Mouse (Mus musculus): ENCODE data around the gene Prr9. TPM values are rescaled to one million over a fixed set of nuclear protein-coding genes. Genes with fewer than 3 reads are reported as not detected.

The Prr9 gene
- not detected for total RNA-seq (2021)
- long read RNA-seq, experiment 1: 0 reads
- long read RNA-seq, experiment 2: 0 reads

- no peak for DNase-seq (ENCODE audit: low spot score in 2 of 2)
Measured at GRCm38 (mm10) chr3:92123847-92124246, at the start of gene Prr9. Prr9 (minus strand) TSS chr3:92123947.

GRCm38 (mm10) chr3:92169847-92170246 is 46.1 kb upstream of the Prr9 start:
- DNase-seq (ENCODE audit: low spot score in 2 of 2): no peak

- peak; percentile 44 to 63 for DNase-seq (ENCODE audit: low spot score in 2 of 2)
Measured at GRCm38 (mm10) chr3:92153322-92153721, 29.6 kb upstream of the Prr9 start.

- peak; percentile 58 to 70 for DNase-seq (ENCODE audit: low spot score in 2 of 2)
Measured at GRCm38 (mm10) chr3:92150631-92151277, 27.0 kb upstream of the Prr9 start.

- no peak for DNase-seq (ENCODE audit: low spot score in 2 of 2)
Measured at GRCm38 (mm10) chr3:92147913-92148312, 24.2 kb upstream of the Prr9 start.

GRCm38 (mm10) chr3:92147420-92147819 is 23.7 kb upstream of the Prr9 start:
- no peak for DNase-seq (ENCODE audit: low spot score in 2 of 2)

GRCm38 (mm10) chr3:92142644-92143043 is 18.9 kb upstream of the Prr9 start, which contains the start of gene Lelp1:
Lelp1 (minus strand) TSS chr3:92142744.
- no peak for DNase-seq (ENCODE audit: low spot score in 2 of 2)

GRCm38 (mm10) chr3:92120902-92121301 is 2.8 kb downstream of the Prr9 start:
- no peak for DNase-seq (ENCODE audit: low spot score in 2 of 2)

GRCm38 (mm10) chr3:92117930-92118329 is 5.8 kb downstream of the Prr9 start:
- peak in 1 of 2 experiments; percentile 4 for DNase-seq (ENCODE audit: low spot score in 2 of 2)

- DNase-seq (ENCODE audit: low spot score in 2 of 2): no peak
Measured at GRCm38 (mm10) chr3:92111526-92111925, 12.2 kb downstream of the Prr9 start.

- DNase-seq (ENCODE audit: low spot score in 2 of 2): no peak
Measured at GRCm38 (mm10) chr3:92110790-92111189, 13.0 kb downstream of the Prr9 start.

- DNase-seq (ENCODE audit: low spot score in 2 of 2): peak; percentile 46 to 47
Measured at GRCm38 (mm10) chr3:92106582-92106981, 17.2 kb downstream of the Prr9 start.

- DNase-seq (ENCODE audit: low spot score in 2 of 2): no peak
Measured at GRCm38 (mm10) chr3:92083042-92083441, 40.7 kb downstream of the Prr9 start, which contains the start of gene Lor. Lor (minus strand) TSS chr3:92083142.

- peak in 1 of 2 experiments; percentile 34 for DNase-seq (ENCODE audit: low spot score in 2 of 2)
Measured at GRCm38 (mm10) chr3:92081285-92081931, 42.3 kb downstream of the Prr9 start.

GRCm38 (mm10) chr3:92080462-92081284 is 43.1 kb downstream of the Prr9 start:
- DNase-seq (ENCODE audit: low spot score in 2 of 2): peak; percentile 62 to 72

Other genes with a start within 250 kb of the Prr9 start
- gene Pglyrp3, start 109.4 kb downstream of the Prr9 start, total RNA-seq (2021): not detected
- 1 to 10 TPM; 2.7 to 3.1 TPM for gene Lor, start 40.8 kb downstream of the Prr9 start, total RNA-seq (2021)
- gene Lelp1, start 18.8 kb upstream of the Prr9 start, total RNA-seq (2021): not detected
- not detected for gene Sprr2a1, start 91.9 kb upstream of the Prr9 start, total RNA-seq (2021)
- gene Sprr2a2, start 92.0 kb upstream of the Prr9 start, total RNA-seq (2021): not detected
- not detected for gene Sprr2a3, start 161.5 kb upstream of the Prr9 start, total RNA-seq (2021)
- not detected for gene Sprr2b, start 192.7 kb upstream of the Prr9 start, total RNA-seq (2021)
- not detected for gene Sprr2d, start 215.2 kb upstream of the Prr9 start, total RNA-seq (2021)
- gene Sprr2e, start 228.2 kb upstream of the Prr9 start, total RNA-seq (2021): not detected
- not detected for gene Sprr2f, start 241.2 kb upstream of the Prr9 start, total RNA-seq (2021)

Measured in left cerebral cortex, adult 18-20 months (tissue).